Mouse (Mus musculus) liver, postnatal 0 days (tissue): ENCODE data around the gene Plaa.

Source experiments
- CTCF ChIP-seq: sonication (generic); IDR thresholded peaks from 2 replicates; pipeline ENCODE4 v1.5.1; 2016; ENCODE audit warnings: antibody characterized with exemption, low read depth
- EP300 ChIP-seq: IDR thresholded peaks from 2 replicates; pipeline ENCODE4 v1.6.1; 2016; ENCODE audit warnings: antibody characterized with exemption, low read depth, mild to moderate bottlenecking

GRCm38 (mm10) chr4:94605591-94605990 lies 2.5 kb upstream of the Plaa start:
- TF ChIP-seq CTCF = no peak
- TF ChIP-seq EP300 = no peak
